Mouse (Mus musculus) limb, embryonic 12.5 days (tissue): ENCODE data around the gene Enpep. TPM values are rescaled to one million over a fixed set of nuclear protein-coding genes. Genes with fewer than 3 reads are reported as not detected.

ENCODE experiments used
- ATAC-seq: fragments of 200-750 bp; cut with Nextera tagmentation; 2 replicates; pipeline ENCODE4 v1.8.0; 2017; ENCODE audit warnings: low read depth, moderate TSS enrichment; ENCODE audit not compliant: insufficient number of reproducible peaks, insufficient read depth, low FRiP score, low TSS enrichment
- H3K27ac ChIP-seq: fragments of 300-500 bp; sonication (generic); 2 replicates; pipeline ENCODE4 v1.5.1; 2016; ENCODE audit warnings: mild to moderate bottlenecking, moderate library complexity
- H3K27me3 ChIP-seq: fragments of 300-500 bp; sonication (generic); 2 replicates; pipeline ENCODE4 v1.6.1; 2016; ENCODE audit warnings: mild to moderate bottlenecking, moderate library complexity
- H3K36me3 ChIP-seq: fragments of 300-500 bp; sonication (generic); 2 replicates; pipeline ENCODE4 v1.6.1; 2016; ENCODE audit warnings: mild to moderate bottlenecking, moderate library complexity
- H3K4me1 ChIP-seq: fragments of 300-500 bp; sonication (generic); replicated peaks from 2 replicates; pipeline ENCODE4 v1.6.1; 2016
- H3K4me2 ChIP-seq: fragments of 300-500 bp; sonication (generic); 2 replicates; pipeline ENCODE4 v1.6.1; 2016; ENCODE audit warnings: mild to moderate bottlenecking, moderate library complexity
- H3K4me3 ChIP-seq: fragments of 300-500 bp; sonication (generic); replicated peaks from 2 replicates; pipeline ENCODE4 v1.5.1; 2016; ENCODE audit warnings: mild to moderate bottlenecking
- H3K9ac ChIP-seq: fragments of 300-500 bp; sonication (generic); replicated peaks from 2 replicates; pipeline ENCODE4 v1.6.1; 2016; ENCODE audit warnings: mild to moderate bottlenecking, moderate library complexity
- H3K9me3 ChIP-seq: fragments of 300-500 bp; sonication (generic); 2 replicates; pipeline ENCODE4 v1.6.1; 2016; ENCODE audit warnings: mild to moderate bottlenecking, moderate library complexity
- WGBS: fragments of 180-500 bp; shearing (Covaris S2); methylation state at CpG from one replicate; pipeline ENCODE4 v1.1.7; 2016; 5-methylcytosine and 5-hydroxymethylcytosine counted together
- polyA plus RNA-seq: library from polyadenylated mRNA; unstranded; fragments of >200 nt; fragmentation: Nextera tagmentation; extraction: Ambion mirVana; gene quantifications from 2 replicates; pipeline ENCODE4 v1.2.1, GENCODE M21; 2016

Enpep gene
- polyA plus RNA-seq, 1 experiment from 2014 or later, result 0.58 TPM

- Histone ChIP-seq H3K4me3 (no peak overlapping the region), H3K27ac (0 out of 2 replicates have a peak overlapping the region, but pooled peaks have one; percentile 23), H3K9me3 (no peaks in the 10 kb centered on the region), H3K4me2 (peak overlapping the region; percentile 23; the same call in 1 of the 2 replicates), H3K27me3 (no peaks in the 10 kb centered on the region), H3K36me3 (no peaks in the 10 kb centered on the region), H3K4me1 (peaks cover 8% of the 10 kb centered on the region), H3K9ac (no peak overlapping the region)
- no peak for ATAC-seq
- WGBS, result 38% methylated on average over 5 of the region's 5 CpGs
Observed at GRCm38 (mm10) chr3:129284326-129284725, 48.2 kb downstream of the Enpep start.

- WGBS, result 87% methylated on average over 8 of the region's 8 CpGs
- Histone ChIP-seq H3K36me3 (no peaks in the 10 kb centered on the region), H3K4me3 (no peak overlapping the region)
Observed at GRCm38 (mm10) chr3:129279441-129279840, 53.1 kb downstream of the Enpep start.

GRCm38 (mm10) chr3:129273156-129273831 lies 59.2 kb downstream of the Enpep start:
- WGBS, result 86% methylated on average over 6 of the region's 6 CpGs
- H3K4me2 ChIP-seq, result no peak overlapping the region
- ATAC-seq, result no peak
- no peaks in the 10 kb centered on the region; the same call in 1 of the 2 replicates for H3K4me1 ChIP-seq
- no peak overlapping the region for H3K9ac ChIP-seq
- H3K36me3 ChIP-seq, result no peaks in the 10 kb centered on the region
- no peaks in the 10 kb centered on the region for H3K9me3 ChIP-seq
- H3K27me3 ChIP-seq, result no peaks in the 10 kb centered on the region
- H3K27ac ChIP-seq, result no peak overlapping the region
- no peak overlapping the region for H3K4me3 ChIP-seq

More at GRCm38 (mm10) chr3:129279441-129279840, 53.1 kb downstream of the Enpep start:
- Histone ChIP-seq H3K27ac (no peak overlapping the region), H3K9ac (no peak overlapping the region), H3K9me3 (no peaks in the 10 kb centered on the region), H3K4me1 (peaks cover 4% of the 10 kb centered on the region), H3K4me2 (no peak overlapping the region), H3K27me3 (no peaks in the 10 kb centered on the region)
- no peak for ATAC-seq

GRCm38 (mm10) chr3:129270044-129270443 lies 62.5 kb downstream of the Enpep start:
- Histone ChIP-seq H3K9ac (no peak overlapping the region; the same call in 1 of the 2 replicates), H3K4me1 (no peaks in the 10 kb centered on the region; the same call in 1 of the 2 replicates), H3K4me3 (no peak overlapping the region), H3K27ac (no peak overlapping the region), H3K36me3 (no peaks in the 10 kb centered on the region), H3K9me3 (no peaks in the 10 kb centered on the region), H3K4me2 (no peak overlapping the region), H3K27me3 (no peaks in the 10 kb centered on the region)
- 51% methylated on average over 13 of the region's 13 CpGs for WGBS
- no peak for ATAC-seq

GRCm38 (mm10) chr3:129268886-129269683 lies 63.4 kb downstream of the Enpep start:
- ATAC-seq, result no peak
- H3K4me2 ChIP-seq, result no peak overlapping the region
- 80% methylated on average over 12 of the region's 12 CpGs for WGBS
- no peaks in the 10 kb centered on the region; the same call in 1 of the 2 replicates for H3K4me1 ChIP-seq
- no peaks in the 10 kb centered on the region for H3K27me3 ChIP-seq
- no peaks in the 10 kb centered on the region for H3K36me3 ChIP-seq
- no peaks in the 10 kb centered on the region for H3K9me3 ChIP-seq
- H3K4me3 ChIP-seq, result no peak overlapping the region
- no peak overlapping the region for H3K27ac ChIP-seq
- no peak overlapping the region for H3K9ac ChIP-seq

GRCm38 (mm10) chr3:129258497-129258896 lies 74.0 kb downstream of the Enpep start:
- ATAC-seq, result no peak
- Histone ChIP-seq H3K36me3 (no peaks in the 10 kb centered on the region), H3K4me1 (no peaks in the 10 kb centered on the region), H3K9me3 (no peaks in the 10 kb centered on the region), H3K4me3 (no peak overlapping the region), H3K27me3 (peaks cover 5% of the 10 kb centered on the region; the same call in 1 of the 2 replicates), H3K9ac (no peak overlapping the region), H3K27ac (no peak overlapping the region), H3K4me2 (no peak overlapping the region)
- WGBS, result 83% methylated on average over 5 of the region's 5 CpGs

- no peak overlapping the region for H3K27ac ChIP-seq
- H3K4me3 ChIP-seq, result peak overlapping the region; percentile 27; the same call in 1 of the 2 replicates
- H3K27me3 ChIP-seq, result peaks cover 5% of the 10 kb centered on the region; the same call in 1 of the 2 replicates
- no peaks in the 10 kb centered on the region for H3K9me3 ChIP-seq
- H3K36me3 ChIP-seq, result no peaks in the 10 kb centered on the region
- peak overlapping the region; percentile 50 for H3K4me2 ChIP-seq
- 61% methylated on average over 8 of the region's 8 CpGs for WGBS
- no peak overlapping the region for H3K9ac ChIP-seq
- ATAC-seq, result no peak
- no peaks in the 10 kb centered on the region for H3K4me1 ChIP-seq
Observed at GRCm38 (mm10) chr3:129256766-129257165, 75.8 kb downstream of the Enpep start.

GRCm38 (mm10) chr3:129256283-129256682 lies 76.2 kb downstream of the Enpep start:
- WGBS, result 54% methylated on average over 19 of the region's 19 CpGs
- Histone ChIP-seq H3K36me3 (no peaks in the 10 kb centered on the region), H3K27me3 (peaks cover 5% of the 10 kb centered on the region; the same call in 1 of the 2 replicates), H3K27ac (no peak overlapping the region), H3K9ac (no peak overlapping the region), H3K4me2 (peak overlapping the region; percentile 50), H3K4me3 (peak overlapping the region; percentile 27), H3K9me3 (no peaks in the 10 kb centered on the region), H3K4me1 (no peaks in the 10 kb centered on the region)
- ATAC-seq, result no peak

GRCm38 (mm10) chr3:129254246-129254645 lies 78.3 kb downstream of the Enpep start:
- no peak overlapping the region for H3K9ac ChIP-seq
- H3K9me3 ChIP-seq, result no peaks in the 10 kb centered on the region
- H3K4me1 ChIP-seq, result no peaks in the 10 kb centered on the region
- H3K27me3 ChIP-seq, result peaks cover 5% of the 10 kb centered on the region; the same call in 1 of the 2 replicates
- no peaks in the 10 kb centered on the region for H3K36me3 ChIP-seq
- WGBS, result 49% methylated on average over 10 of the region's 10 CpGs
- no peak overlapping the region for H3K4me2 ChIP-seq
- ATAC-seq, result no peak
- no peak overlapping the region for H3K4me3 ChIP-seq
- no peak overlapping the region for H3K27ac ChIP-seq

- Histone ChIP-seq H3K36me3 (no peaks in the 10 kb centered on the region), H3K4me3 (no peak overlapping the region), H3K27ac (no peak overlapping the region), H3K9me3 (no peaks in the 10 kb centered on the region), H3K4me1 (no peaks in the 10 kb centered on the region), H3K27me3 (no peaks in the 10 kb centered on the region), H3K9ac (no peak overlapping the region), H3K4me2 (no peak overlapping the region)
- 86% methylated on average over 9 of the region's 9 CpGs for WGBS
- ATAC-seq, result no peak
Observed at GRCm38 (mm10) chr3:129250997-129251396, 81.5 kb downstream of the Enpep start.

GRCm38 (mm10) chr3:129238664-129239258 lies 93.8 kb downstream of the Enpep start:
- WGBS, result 43% methylated on average over 13 of the region's 13 CpGs
- peaks cover 3% of the 10 kb centered on the region; the same call in 1 of the 2 replicates for H3K27me3 ChIP-seq
- peak overlapping the region; percentile 3; the same call in 1 of the 2 replicates for H3K4me2 ChIP-seq
- no peak overlapping the region for H3K4me3 ChIP-seq
- H3K9me3 ChIP-seq, result no peaks in the 10 kb centered on the region
- no peak overlapping the region for H3K9ac ChIP-seq
- H3K4me1 ChIP-seq, result 0 out of 2 replicates have a peak, but pooled peaks cover 3% of the 10 kb centered on the region
- no peak overlapping the region for H3K27ac ChIP-seq
- no peak for ATAC-seq
- no peaks in the 10 kb centered on the region for H3K36me3 ChIP-seq
